Mouse (Mus musculus): ENCODE data around the gene Gna15. TPM values are rescaled to one million over a fixed set of nuclear protein-coding genes. Genes with fewer than 3 reads are reported as not detected.

Gene Gna15
- polyA plus RNA-seq (2015; fragmentation: Nextera tagmentation; extraction: Ambion mirVana), result 1.6 and 1.9 TPM in 2 replicates

DNA sequence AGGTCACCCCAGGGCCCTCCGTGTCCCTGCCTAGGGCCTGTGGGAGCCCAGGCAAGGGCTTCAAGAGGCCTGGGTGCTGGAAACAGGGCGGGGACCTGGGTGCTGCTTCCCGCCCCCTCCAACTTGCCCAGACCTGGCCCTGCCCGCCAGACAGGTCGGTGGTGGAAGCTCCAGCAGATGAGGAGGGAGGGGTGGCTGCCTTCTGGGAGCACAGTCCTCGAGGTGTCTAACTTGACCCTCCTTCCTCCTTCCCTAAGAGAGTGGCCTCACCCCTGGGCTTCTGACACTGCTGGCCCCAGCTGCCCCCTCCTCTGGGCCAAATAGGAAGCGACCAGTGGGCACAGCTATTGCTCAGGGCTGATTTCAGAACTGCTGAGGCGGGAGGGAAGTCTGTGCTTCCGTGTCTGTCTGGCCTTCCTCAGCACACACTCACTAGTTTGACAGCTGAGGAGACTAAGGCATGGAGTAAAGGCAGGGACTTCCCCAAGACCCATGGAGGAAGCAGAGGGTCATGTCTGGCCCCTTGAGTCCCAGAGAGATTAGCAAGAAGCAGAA, at the start of gene Gna15:
Gene Gna15 (minus strand): TSS at position 175 of the 555 bp plus-strand sequence.
- H3K27me3 ChIP-seq, result peaks cover 23% of the 10 kb centered on the region
- peak within 1 kb of the TSS; percentile 42 for H3K4me2 ChIP-seq (replicated peaks)
- H3K9ac ChIP-seq, result peak within 1 kb of the TSS; percentile 51
- WGBS, result 11% methylated on average over 9 of the region's 9 CpGs
- H3K27ac ChIP-seq, result no peak within 1 kb of the TSS
- H3K4me1 ChIP-seq, result no peaks in the 10 kb centered on the region
- peaks cover 13% of the 10 kb centered on the region for H3K36me3 ChIP-seq
- H3K9me3 ChIP-seq, result no peaks in the 10 kb centered on the region
- H3K4me3 ChIP-seq, result 0 out of 2 replicates have a peak within 1 kb of the TSS, but pooled peaks have one; percentile 1
- no peak for ATAC-seq (ENCODE audit: low FRiP score, low read depth)

DNA sequence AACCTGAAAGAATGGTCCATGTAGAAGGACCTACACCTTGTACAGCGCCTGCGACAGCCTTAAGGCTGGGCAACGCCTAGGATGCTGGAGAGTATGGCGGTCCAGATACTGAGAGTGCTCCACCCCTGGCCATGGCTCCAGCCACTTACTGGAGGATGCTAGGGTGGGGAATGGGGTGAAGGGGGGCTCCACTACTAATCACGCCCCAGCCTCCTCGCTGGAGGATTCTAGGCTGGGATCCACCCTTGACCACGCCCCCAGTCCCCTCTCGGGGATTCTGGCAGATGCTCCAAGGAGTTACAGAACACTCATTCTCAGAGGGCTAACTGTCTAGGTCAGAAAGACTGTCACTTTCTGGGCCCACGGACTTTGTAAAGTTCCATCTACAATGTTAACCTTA, 49.0 kb upstream of the Gna15 start:
- Histone ChIP-seq H3K4me2 (replicated peaks) (peak overlapping the region; percentile 63), H3K27me3 (peaks cover 32% of the 10 kb centered on the region), H3K9ac (no peak overlapping the region), H3K4me3 (no peak overlapping the region), H3K9me3 (no peaks in the 10 kb centered on the region), H3K36me3 (0 out of 2 replicates have a peak, but pooled peaks cover 6% of the 10 kb centered on the region), H3K4me1 (peaks cover 84% of the 10 kb centered on the region), H3K27ac (no peak overlapping the region)
- ATAC-seq (ENCODE audit: low FRiP score, low read depth), result no peak
- WGBS, result 13% methylated on average over 9 of the region's 9 CpGs

DNA sequence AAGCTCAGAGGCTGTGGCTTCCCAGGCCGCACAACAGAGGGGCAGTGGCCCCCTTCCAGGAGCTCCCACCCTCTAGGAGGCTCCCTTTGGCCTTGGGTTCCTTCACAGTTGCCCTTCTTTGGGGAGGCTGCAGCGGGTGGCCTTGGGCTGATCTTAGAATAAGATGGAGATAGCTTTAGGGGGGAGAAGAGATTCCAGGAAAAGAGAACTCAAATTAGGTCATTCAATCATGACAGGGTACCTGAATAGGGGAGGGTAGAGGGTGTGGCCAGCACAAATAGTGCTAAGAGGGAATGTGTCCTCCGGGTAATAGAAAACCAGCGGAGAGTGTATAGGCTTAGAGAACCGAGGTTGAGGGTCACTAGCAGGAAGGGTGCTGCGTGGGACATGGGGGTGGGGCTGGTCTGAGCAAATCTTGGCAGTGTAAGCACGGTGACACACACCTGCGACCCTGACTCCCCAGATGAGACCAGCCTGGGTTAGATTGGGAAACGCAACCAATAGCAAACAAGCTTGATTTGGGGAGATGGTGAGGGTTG, 48.2 kb upstream of the Gna15 start:
- no peaks in the 10 kb centered on the region for H3K9me3 ChIP-seq
- H3K4me3 ChIP-seq, result peak overlapping the region; percentile 25
- no peak; the same call in 1 of the 2 replicates for ATAC-seq (ENCODE audit: low FRiP score, low read depth)
- H3K27ac ChIP-seq, result peak overlapping the region; percentile 82
- peaks cover 5% of the 10 kb centered on the region for H3K36me3 ChIP-seq
- 6% methylated on average over 9 of the region's 9 CpGs for WGBS
- H3K4me1 ChIP-seq, result peaks cover 84% of the 10 kb centered on the region
- H3K4me2 ChIP-seq (replicated peaks), result peak overlapping the region; percentile 63
- H3K27me3 ChIP-seq, result peaks cover 32% of the 10 kb centered on the region
- peak overlapping the region; percentile 27; the same call in 1 of the 2 replicates for H3K9ac ChIP-seq

DNA sequence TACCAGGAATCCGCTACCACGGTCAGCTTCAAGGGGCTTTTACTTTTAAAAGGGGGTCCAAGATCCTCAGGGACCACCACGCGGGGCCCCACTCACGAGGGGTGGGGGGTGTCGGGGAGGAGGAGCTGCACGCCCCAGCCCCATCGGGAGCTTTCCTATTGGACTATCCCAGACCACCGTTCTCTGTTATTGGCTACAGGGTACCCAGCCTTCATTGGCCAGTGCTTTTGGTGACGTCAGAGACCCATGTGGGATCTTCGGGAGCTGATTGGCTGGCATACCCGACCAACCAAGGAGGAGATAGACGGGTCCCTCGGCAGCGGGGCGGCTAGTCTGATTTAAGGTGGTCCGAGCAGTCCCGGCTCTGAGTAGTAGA, 47.5 kb upstream of the Gna15 start:
- Histone ChIP-seq H3K9ac (no peak overlapping the region), H3K4me1 (peaks cover 79% of the 10 kb centered on the region), H3K4me2 (replicated peaks) (peak overlapping the region; percentile 68), H3K27ac (peak overlapping the region; percentile 83), H3K36me3 (peaks cover 12% of the 10 kb centered on the region), H3K4me3 (peak overlapping the region; percentile 41), H3K27me3 (peaks cover 29% of the 10 kb centered on the region), H3K9me3 (no peaks in the 10 kb centered on the region)
- WGBS, result 1% methylated on average over 18 of the region's 18 CpGs
- ATAC-seq (ENCODE audit: low FRiP score, low read depth), result peak; percentile 92

DNA sequence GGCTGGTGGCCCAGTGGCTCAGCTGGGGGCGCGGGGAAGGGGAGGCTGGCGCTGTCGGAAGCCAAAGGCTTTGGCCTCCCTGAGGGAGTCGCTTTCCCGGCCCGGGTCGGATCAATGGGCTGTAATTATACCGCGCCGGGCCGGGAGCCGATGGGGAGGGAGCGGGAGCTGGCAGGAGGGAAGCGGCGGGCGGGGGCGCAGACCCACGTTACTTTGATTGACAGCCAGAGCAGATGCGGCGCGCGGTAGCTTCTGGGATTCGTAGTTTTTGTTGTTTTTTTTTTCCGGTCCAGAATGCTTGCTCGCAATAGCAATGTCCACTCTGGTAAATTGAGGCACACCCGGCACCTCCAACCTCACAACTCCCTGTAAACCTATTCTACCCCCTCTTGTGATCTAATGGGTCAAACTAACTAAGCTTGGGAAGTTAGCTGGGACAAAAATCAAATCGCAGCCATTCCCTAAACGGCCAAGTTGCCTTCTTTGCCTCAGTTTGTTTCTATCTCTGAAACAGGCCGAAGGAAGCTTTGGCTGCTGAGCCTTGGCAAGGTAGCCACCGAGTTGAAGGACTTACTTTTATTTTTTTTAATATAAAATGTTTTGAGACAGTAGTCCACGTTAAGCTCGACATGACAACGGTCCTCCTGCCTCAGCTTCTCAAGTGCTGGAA, 46.9 kb upstream of the Gna15 start:
- Histone ChIP-seq H3K9me3 (no peaks in the 10 kb centered on the region), H3K4me2 (replicated peaks) (peak overlapping the region; percentile 68), H3K4me3 (peak overlapping the region; percentile 41), H3K4me1 (peaks cover 78% of the 10 kb centered on the region), H3K27me3 (peaks cover 26% of the 10 kb centered on the region), H3K9ac (peak overlapping the region; percentile 1; the same call in 1 of the 2 replicates), H3K27ac (peak overlapping the region; percentile 92), H3K36me3 (peaks cover 17% of the 10 kb centered on the region)
- peak; percentile 70 for ATAC-seq (ENCODE audit: low FRiP score, low read depth)
- WGBS, result under 1% methylated on average over 34 of the region's 34 CpGs

DNA sequence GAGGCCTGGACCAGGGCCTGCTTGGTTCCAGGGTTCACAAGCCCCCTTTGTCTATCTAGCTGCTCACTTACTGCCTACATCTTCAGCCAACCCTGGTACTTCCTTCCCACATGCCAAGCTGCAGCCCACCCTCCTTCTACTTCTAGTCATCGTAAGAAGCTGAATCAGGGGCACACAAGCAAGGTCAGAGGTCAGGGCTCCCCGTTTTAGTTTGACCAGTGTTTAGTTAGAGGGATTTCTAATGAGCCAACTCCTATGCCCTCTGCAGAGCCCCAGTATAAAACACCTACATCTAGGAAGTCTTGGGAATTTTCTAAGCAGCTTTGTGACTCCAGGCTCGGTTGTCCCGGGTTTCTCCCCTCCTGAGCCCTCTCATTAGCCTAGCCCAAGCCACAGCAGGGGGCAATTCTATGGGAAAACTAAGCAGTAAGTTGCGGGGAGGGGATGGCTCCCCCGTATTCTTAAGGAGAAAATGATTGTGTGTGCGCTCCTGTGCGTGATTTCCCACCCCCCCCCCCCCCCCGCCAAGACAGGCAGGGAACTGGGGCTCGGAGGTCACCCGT, 46.3 kb upstream of the Gna15 start:
- no peak overlapping the region; the same call in 1 of the 2 replicates for H3K9ac ChIP-seq
- ATAC-seq (ENCODE audit: low FRiP score, low read depth), result peak; percentile 5; the same call in 1 of the 2 replicates
- peaks cover 78% of the 10 kb centered on the region for H3K4me1 ChIP-seq

DNA sequence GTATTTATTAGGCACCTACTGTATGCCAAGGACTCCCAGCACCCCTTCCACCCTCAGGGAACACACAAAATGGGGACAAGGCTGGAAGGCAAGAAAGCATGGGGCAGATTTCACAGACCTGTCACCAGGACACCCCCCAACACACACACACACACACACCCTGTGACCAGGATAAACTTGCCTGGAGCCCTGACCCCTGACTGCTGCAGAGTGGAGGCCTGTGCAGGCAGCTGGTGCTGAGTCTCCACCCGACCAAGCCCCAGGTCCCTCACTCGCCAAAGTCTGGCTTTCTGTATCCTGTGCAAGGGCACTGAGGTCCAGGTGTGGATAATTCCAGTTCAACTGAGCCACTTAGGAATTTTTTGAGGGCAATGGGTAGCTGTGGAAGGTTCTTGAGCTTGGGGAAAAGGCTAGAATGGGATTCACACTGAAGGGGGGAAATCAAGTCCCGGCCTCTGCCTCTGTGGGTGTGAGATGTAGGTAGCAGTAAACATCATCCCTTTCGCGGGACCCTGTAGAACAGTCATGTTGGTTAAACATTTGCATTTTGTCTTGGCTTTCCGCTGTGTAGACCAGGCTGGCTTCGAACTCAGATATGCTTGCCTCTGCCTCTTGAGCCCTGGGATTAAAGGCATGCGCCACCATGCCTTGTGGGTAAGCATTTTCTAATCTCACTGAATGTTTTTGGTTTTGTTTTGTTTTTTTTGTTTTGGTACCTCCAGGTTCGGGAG, 45.6 kb upstream of the Gna15 start:
- ATAC-seq (ENCODE audit: low FRiP score, low read depth), result no peak
- no peak overlapping the region for H3K4me3 ChIP-seq
- H3K27me3 ChIP-seq, result peaks cover 34% of the 10 kb centered on the region
- no peaks in the 10 kb centered on the region for H3K9me3 ChIP-seq
- WGBS, result 42% methylated on average over 9 of the region's 9 CpGs
- no peak overlapping the region for H3K9ac ChIP-seq
- peak overlapping the region; percentile 68 for H3K4me2 ChIP-seq (replicated peaks)
- H3K4me1 ChIP-seq, result peaks cover 80% of the 10 kb centered on the region
- H3K36me3 ChIP-seq, result peaks cover 30% of the 10 kb centered on the region
- H3K27ac ChIP-seq, result peak overlapping the region; percentile 92

More for the DNA sequence above, 46.3 kb upstream of the Gna15 start:
- peak overlapping the region; percentile 92 for H3K27ac ChIP-seq
- peaks cover 32% of the 10 kb centered on the region for H3K27me3 ChIP-seq
- peak overlapping the region; percentile 68 for H3K4me2 ChIP-seq (replicated peaks)
- WGBS, result 0% methylated on average over 9 of the region's 11 CpGs
- peak overlapping the region; percentile 41 for H3K4me3 ChIP-seq
- H3K9me3 ChIP-seq, result no peaks in the 10 kb centered on the region
- H3K36me3 ChIP-seq, result peaks cover 23% of the 10 kb centered on the region

DNA sequence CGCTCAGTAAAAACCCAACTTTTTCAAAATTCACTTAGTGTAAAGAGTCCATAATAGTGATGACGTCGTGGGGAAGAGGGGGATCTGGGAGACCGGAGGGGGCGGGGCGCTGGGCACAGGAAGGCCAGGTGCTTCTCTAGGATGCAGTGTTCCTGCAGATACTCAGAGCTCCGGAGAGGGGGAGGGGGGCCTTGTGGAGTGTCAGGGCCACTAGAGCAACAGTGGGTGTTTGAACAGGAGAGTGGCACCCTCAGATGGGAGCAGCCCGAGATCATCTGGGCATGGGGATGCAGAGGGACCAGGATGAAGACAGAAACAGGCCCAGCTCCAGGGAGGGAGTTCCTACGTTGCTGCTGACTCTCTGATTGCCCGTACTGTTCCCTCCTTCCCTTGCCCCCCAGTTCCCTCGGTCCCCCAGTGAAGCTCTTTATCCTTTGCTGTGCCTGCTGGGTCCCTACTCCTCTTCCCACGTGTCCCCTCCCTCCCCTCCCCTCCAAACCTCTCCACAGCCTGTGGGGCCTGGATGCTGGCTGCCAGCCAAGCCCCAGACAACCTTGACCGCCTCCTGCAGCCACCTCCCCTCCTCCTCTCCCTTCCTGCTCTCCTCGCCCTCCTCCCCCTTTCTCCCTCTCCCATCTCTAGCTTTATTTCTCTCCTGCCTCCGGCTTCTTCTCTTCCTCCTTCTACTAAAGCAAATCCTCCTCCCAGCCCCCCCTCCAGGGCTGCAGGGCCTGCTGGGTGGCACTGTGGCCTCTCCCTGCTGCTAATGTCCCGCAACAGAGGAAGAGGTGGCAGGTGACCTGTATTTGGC, 44.6 kb upstream of the Gna15 start:
- H3K27ac ChIP-seq, result peak overlapping the region; percentile 92

DNA sequence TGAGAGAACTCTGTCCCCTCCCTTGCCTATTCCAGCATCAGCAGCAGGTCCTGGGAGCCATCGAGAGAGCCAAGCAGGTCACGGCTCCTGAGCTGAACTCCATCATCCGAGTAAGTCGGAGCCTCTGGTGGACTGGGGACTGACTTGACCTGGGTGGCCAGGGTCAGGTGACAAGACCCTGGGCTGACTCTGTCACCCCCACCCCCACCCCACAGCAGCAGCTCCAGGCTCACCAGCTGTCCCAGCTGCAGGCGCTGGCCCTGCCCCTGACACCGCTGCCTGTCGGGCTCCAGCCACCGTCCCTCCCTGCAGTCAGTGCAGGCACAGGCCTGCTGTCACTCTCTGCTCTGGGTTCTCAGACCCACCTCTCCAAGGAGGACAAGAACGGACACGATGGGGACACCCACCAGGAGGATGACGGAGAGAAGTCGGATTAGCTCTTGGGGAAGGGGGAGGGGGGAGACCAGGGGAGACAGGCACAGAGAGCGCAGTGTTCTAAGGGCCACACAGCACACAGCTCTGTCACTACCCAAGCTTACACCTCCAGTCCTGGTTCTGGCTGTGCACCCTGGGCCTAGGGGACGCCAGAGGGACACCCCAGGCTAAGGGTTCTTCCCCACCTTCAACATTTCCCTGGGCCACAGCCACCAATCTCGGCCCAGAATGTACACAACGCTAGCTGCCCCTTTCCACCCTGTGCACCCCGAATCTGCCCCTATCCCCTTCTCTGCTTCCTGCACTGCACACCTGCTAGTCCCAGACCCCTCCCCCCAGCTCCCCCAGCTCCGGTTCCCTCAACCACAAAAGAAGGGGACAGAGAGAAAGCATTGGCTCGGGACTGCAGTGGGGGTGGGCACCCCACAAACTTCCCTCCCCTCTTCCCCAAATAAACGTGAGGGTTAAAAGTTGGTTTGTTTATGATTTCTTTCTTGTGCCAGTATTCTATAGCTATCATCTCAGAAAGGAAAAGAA, 41.5 kb upstream of the Gna15 start:
- WGBS, result 37% methylated on average over 20 of the region's 20 CpGs
- no peak overlapping the region for H3K9ac ChIP-seq
- no peak overlapping the region for H3K4me3 ChIP-seq
- no peak overlapping the region for H3K27ac ChIP-seq
- peaks cover 85% of the 10 kb centered on the region for H3K4me1 ChIP-seq
- peaks cover 12% of the 10 kb centered on the region; the same call in 1 of the 2 replicates for H3K27me3 ChIP-seq
- H3K36me3 ChIP-seq, result peaks cover 56% of the 10 kb centered on the region
- H3K9me3 ChIP-seq, result no peaks in the 10 kb centered on the region
- no peak for ATAC-seq (ENCODE audit: low FRiP score, low read depth)
- H3K4me2 ChIP-seq (replicated peaks), result no peak overlapping the region; the same call in 1 of the 2 replicates

More for the DNA sequence above, 44.6 kb upstream of the Gna15 start:
- H3K4me3 ChIP-seq, result 0 out of 2 replicates have a peak overlapping the region, but pooled peaks have one; percentile 8
- no peak overlapping the region; the same call in 1 of the 2 replicates for H3K9ac ChIP-seq
- no peak; the same call in 1 of the 2 replicates for ATAC-seq (ENCODE audit: low FRiP score, low read depth)
- H3K36me3 ChIP-seq, result peaks cover 40% of the 10 kb centered on the region
- no peaks in the 10 kb centered on the region for H3K9me3 ChIP-seq
- peaks cover 25% of the 10 kb centered on the region for H3K27me3 ChIP-seq
- 6% methylated on average over 16 of the region's 16 CpGs for WGBS
- H3K4me2 ChIP-seq (replicated peaks), result peak overlapping the region; percentile 68
- H3K4me1 ChIP-seq, result peaks cover 80% of the 10 kb centered on the region

DNA sequence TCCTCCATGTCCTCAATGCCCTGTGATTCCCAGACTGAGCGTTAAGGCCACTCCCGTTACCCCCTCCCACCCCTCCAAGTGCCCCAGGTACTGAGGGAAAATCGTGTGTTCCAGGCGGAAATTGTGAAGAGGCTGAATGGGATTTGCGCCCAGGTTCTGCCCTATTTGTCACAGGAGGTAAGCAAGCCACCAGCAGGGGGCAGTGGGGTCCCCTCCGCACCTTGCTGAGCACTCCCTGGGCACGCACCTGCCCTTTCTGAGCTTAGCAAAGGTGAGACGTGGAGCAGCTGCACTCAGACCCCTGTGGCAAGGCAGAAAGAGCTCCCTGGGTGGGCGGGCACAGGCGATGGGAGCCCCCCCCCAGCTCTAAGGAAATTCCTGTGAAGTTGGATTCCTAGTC, 40.7 kb upstream of the Gna15 start:
- H3K4me3 ChIP-seq, result peak overlapping the region; percentile 32
- H3K9me3 ChIP-seq, result no peaks in the 10 kb centered on the region
- peak overlapping the region; percentile 52; the same call in 1 of the 2 replicates for H3K27ac ChIP-seq
- ATAC-seq (ENCODE audit: low FRiP score, low read depth), result no peak
- H3K4me2 ChIP-seq (replicated peaks), result peak overlapping the region; percentile 61
- peaks cover 56% of the 10 kb centered on the region for H3K36me3 ChIP-seq
- H3K9ac ChIP-seq, result peak overlapping the region; percentile 62; the same call in 1 of the 2 replicates
- 16% methylated on average over 10 of the region's 10 CpGs for WGBS
- peaks cover 79% of the 10 kb centered on the region for H3K4me1 ChIP-seq
- H3K27me3 ChIP-seq, result peaks cover 12% of the 10 kb centered on the region; the same call in 1 of the 2 replicates

Data from limb, embryonic 13.5 days (tissue).